Mouse (Mus musculus): ENCODE measurements around the gene Hoxa10. TPM values are rescaled to one million over a fixed set of nuclear protein-coding genes. Genes with fewer than 3 reads are reported as not detected.

Hoxa10 gene
- polyA plus RNA-seq, 1 experiment from 2014 or later = not detected

- Histone ChIP-seq H3K9me3 (ENCODE audit: low read length) (no peaks in the 10 kb centered on the region), H3K9ac (replicated peaks) (no peak overlapping the region), H3K36me3 (replicated peaks; ENCODE audit: insufficient read depth, low read length) (no peaks in the 10 kb centered on the region), H3K4me3 (ENCODE audit: low read depth, low read length) (no peak overlapping the region), H3K4me1 (ENCODE audit: insufficient read depth) (peaks cover 2% of the 10 kb centered on the region; the same call in 1 of the 2 replicates), H3K27me3 (ENCODE audit: insufficient read depth, low read length) (peaks cover 99% of the 10 kb centered on the region), H3K4me2 (ENCODE audit: low read depth, low read length) (no peak overlapping the region), H3K27ac (ENCODE audit: low read depth) (no peak overlapping the region)
- no peak for ATAC-seq
- TF ChIP-seq CTCF (IDR thresholded peaks at IDR 0.05; ENCODE audit: low read depth) (no peak), EP300 (IDR thresholded peaks at IDR 0.05; ENCODE audit: low read depth) (no peak)
- no peak for DNase-seq
- 44% methylated on average over 9 of the region's 9 CpGs for WGBS (ENCODE audit: insufficient replicate concordance)
Observed at GRCm38 (mm10) chr6:52235267-52235666, 5.4 kb downstream of the Hoxa10 start.

GRCm38 (mm10) chr6:52234428-52235140 lies 6.1 kb downstream of the Hoxa10 start:
- H3K9ac ChIP-seq (replicated peaks) = no peak overlapping the region
- H3K27me3 ChIP-seq (ENCODE audit: insufficient read depth, low read length) = peaks cover 99% of the 10 kb centered on the region
- no peaks in the 10 kb centered on the region for H3K9me3 ChIP-seq (ENCODE audit: low read length)
- no peak for TF ChIP-seq CTCF (IDR thresholded peaks at IDR 0.05; ENCODE audit: low read depth)
- no peak for TF ChIP-seq EP300 (IDR thresholded peaks at IDR 0.05; ENCODE audit: low read depth)
- 3% methylated on average over 52 of the region's 68 CpGs for WGBS (ENCODE audit: insufficient replicate concordance)
- ATAC-seq (no peak), DNase-seq (no peak)
- 0 out of 2 replicates have a peak, but pooled peaks cover 2% of the 10 kb centered on the region for H3K4me1 ChIP-seq (ENCODE audit: insufficient read depth)
- H3K4me2 ChIP-seq (ENCODE audit: low read depth, low read length) = no peak overlapping the region
- no peak overlapping the region for H3K27ac ChIP-seq (ENCODE audit: low read depth)
- H3K4me3 ChIP-seq (ENCODE audit: low read depth, low read length) = 0 out of 2 replicates have a peak overlapping the region, but pooled peaks have one; percentile 6
- no peaks in the 10 kb centered on the region for H3K36me3 ChIP-seq (replicated peaks; ENCODE audit: insufficient read depth, low read length)

DNA sequence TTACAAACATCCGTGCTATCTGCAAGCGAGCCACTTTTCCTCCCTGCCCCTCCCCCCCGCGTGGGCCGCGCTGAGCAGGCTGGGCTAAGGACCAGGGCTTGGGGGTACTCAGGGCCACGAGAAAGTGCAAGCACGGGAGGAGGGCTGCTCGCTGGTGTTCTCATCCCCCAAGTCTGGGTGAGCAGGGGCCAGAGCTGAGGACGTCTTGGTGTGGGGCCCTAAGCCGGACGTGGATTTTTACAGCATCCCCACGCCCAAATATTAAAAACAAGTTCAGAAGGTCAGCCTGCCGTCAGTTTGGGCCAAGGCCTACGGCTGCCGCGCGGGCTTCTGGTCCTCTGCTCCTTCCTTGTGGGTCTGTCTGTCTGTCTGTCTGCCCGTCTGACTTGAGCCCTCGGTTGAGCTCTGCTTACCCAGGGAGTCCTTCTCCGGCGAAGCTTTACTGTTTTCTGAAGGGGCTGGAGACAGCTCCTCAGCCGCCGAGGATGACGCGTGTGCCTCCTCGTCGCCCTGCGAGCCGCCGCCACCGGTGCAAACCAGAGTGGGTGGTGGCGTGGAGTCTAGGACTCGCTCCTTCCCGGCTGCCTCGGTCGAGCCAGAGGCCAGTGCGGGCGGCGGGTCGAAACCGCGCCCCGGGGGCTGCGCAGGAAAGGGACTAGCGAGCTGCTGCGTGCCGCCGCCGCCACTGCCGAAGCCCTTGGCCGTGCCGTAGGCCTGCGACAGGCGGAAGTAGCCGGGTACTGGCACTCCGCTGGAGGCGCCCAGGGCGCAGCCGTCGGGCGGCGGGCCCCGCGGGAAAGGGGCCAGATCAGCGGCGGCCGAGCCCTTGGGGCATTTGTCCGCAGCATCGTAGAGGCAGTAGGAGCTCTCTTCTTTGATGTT lies 6.9 kb downstream of the Hoxa10 start:
- DNase-seq = no peak
- WGBS (ENCODE audit: insufficient replicate concordance) = 2% methylated on average over 64 of the region's 70 CpGs
- Histone ChIP-seq H3K4me2 (ENCODE audit: low read depth, low read length) (no peak overlapping the region), H3K4me1 (ENCODE audit: insufficient read depth) (0 out of 2 replicates have a peak, but pooled peaks cover 2% of the 10 kb centered on the region), H3K9ac (replicated peaks) (no peak overlapping the region), H3K27ac (ENCODE audit: low read depth) (no peak overlapping the region), H3K4me3 (ENCODE audit: low read depth, low read length) (0 out of 2 replicates have a peak overlapping the region, but pooled peaks have one; percentile 6), H3K9me3 (ENCODE audit: low read length) (no peaks in the 10 kb centered on the region), H3K36me3 (replicated peaks; ENCODE audit: insufficient read depth, low read length) (no peaks in the 10 kb centered on the region), H3K27me3 (ENCODE audit: insufficient read depth, low read length) (peaks cover 99% of the 10 kb centered on the region)
- TF ChIP-seq EP300 (IDR thresholded peaks at IDR 0.05; ENCODE audit: low read depth) (no peak), CTCF (IDR thresholded peaks at IDR 0.05; ENCODE audit: low read depth) (no peak)
- no peak for ATAC-seq

- Histone ChIP-seq H3K4me1 (ENCODE audit: insufficient read depth) (0 out of 2 replicates have a peak, but pooled peaks cover 2% of the 10 kb centered on the region), H3K27me3 (ENCODE audit: insufficient read depth, low read length) (peaks cover 97% of the 10 kb centered on the region), H3K4me3 (ENCODE audit: low read depth, low read length) (no peak overlapping the region), H3K36me3 (replicated peaks; ENCODE audit: insufficient read depth, low read length) (no peaks in the 10 kb centered on the region), H3K9ac (replicated peaks) (no peak overlapping the region), H3K27ac (ENCODE audit: low read depth) (no peak overlapping the region), H3K9me3 (ENCODE audit: low read length) (no peaks in the 10 kb centered on the region), H3K4me2 (ENCODE audit: low read depth, low read length) (no peak overlapping the region)
- TF ChIP-seq CTCF (IDR thresholded peaks at IDR 0.05; ENCODE audit: low read depth) (no peak), EP300 (IDR thresholded peaks at IDR 0.05; ENCODE audit: low read depth) (no peak)
- DNase-seq (no peak), ATAC-seq (no peak)
- WGBS (ENCODE audit: insufficient replicate concordance) = 5% methylated on average over 23 of the region's 23 CpGs
Observed at GRCm38 (mm10) chr6:52232984-52233545, 7.6 kb downstream of the Hoxa10 start.

DNA sequence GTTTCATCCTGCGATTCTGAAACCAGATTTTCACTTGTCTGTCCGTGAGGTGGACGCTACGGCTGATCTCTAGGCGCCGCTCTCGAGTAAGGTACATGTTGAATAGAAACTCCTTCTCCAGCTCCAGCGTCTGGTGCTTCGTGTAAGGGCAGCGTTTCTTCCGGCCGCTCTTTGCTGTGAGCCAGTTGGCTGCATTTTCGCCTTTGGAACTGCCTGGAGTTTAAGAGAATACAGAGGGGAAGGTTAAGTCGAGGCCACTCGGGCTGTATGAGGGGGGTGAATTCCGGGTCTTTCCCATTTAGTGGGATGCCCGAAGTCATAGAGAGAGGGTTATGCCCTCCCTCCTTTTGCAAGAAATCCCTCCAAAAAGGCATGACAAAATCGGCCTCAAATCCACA lies 8.1 kb downstream of the Hoxa10 start:
- DNase-seq = no peak
- no peak for ATAC-seq
- Histone ChIP-seq H3K36me3 (replicated peaks; ENCODE audit: insufficient read depth, low read length) (no peaks in the 10 kb centered on the region), H3K9me3 (ENCODE audit: low read length) (no peaks in the 10 kb centered on the region), H3K9ac (replicated peaks) (no peak overlapping the region), H3K4me3 (ENCODE audit: low read depth, low read length) (no peak overlapping the region; the same call in 1 of the 2 replicates), H3K4me1 (ENCODE audit: insufficient read depth) (0 out of 2 replicates have a peak, but pooled peaks cover 2% of the 10 kb centered on the region), H3K27me3 (ENCODE audit: insufficient read depth, low read length) (peaks cover 97% of the 10 kb centered on the region), H3K4me2 (ENCODE audit: low read depth, low read length) (no peak overlapping the region), H3K27ac (ENCODE audit: low read depth) (no peak overlapping the region)
- WGBS (ENCODE audit: insufficient replicate concordance) = 1% methylated on average over 18 of the region's 18 CpGs
- no peak for TF ChIP-seq EP300 (IDR thresholded peaks at IDR 0.05; ENCODE audit: low read depth)
- TF ChIP-seq CTCF (IDR thresholded peaks at IDR 0.05; ENCODE audit: low read depth) = no peak

Measured in liver, postnatal 0 days (tissue).